Mouse (Mus musculus) ES-Bruce4 (cell line): Measurements from ENCODE around the gene Numb.

Source experiments
- CTCF ChIP-seq: IDR thresholded peaks from one replicate; pipeline ENCODE4 v1.8.1; 2011; ENCODE audit warnings: low read depth, low read length
- EP300 ChIP-seq: IDR thresholded peaks from 2 replicates; pipeline ENCODE4 v1.6.1; 2011; ENCODE audit warnings: low read depth, low read length; ENCODE audit not compliant: insufficient read depth
- POLR2A ChIP-seq: IDR thresholded peaks from one replicate; pipeline ENCODE4 v1.8.1; 2011; ENCODE audit warnings: low read length; ENCODE audit not compliant: insufficient read depth

DNA sequence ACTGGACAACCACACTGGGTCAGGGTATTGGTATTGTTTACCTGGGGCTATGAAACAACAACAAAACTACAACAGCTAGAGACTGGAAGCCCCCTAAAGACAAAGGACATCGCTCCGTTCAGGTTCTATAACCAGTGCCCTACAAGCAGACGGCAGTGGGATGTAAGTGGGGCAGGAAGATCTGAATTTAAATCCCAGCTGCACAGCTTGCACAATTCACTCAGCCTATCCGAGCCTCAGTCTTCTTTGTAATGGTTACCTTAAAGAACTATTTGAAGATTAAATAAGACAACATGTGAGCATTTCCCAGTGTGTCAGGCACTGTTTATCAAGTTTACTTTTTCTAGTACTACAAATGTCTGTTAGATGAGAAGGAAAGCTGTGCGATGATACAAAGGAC lies 123.4 kb downstream of the Numb start:
- TF ChIP-seq POLR2A (no peak), CTCF (no peak), EP300 (no peak)
